Mouse (Mus musculus) forebrain, embryonic 12.5 days (tissue): ENCODE data around the gene Inka2. TPM values are rescaled to one million over a fixed set of nuclear protein-coding genes. Genes with fewer than 3 reads are reported as not detected.
A peak's percentile ranks its signal among the peaks of the same experiment; 100 is the strongest.

ENCODE experiments used
- ATAC-seq: fragments of 200-750 bp; cut with Nextera tagmentation; 2 replicates; pipeline ENCODE4 v1.8.0; 2017; ENCODE audit warnings: moderate TSS enrichment; ENCODE audit not compliant: low FRiP score
- H3K27ac ChIP-seq: fragments of 300-500 bp; sonication (generic); 2 replicates; pipeline ENCODE4 v1.5.1; 2016; ENCODE audit warnings: mild to moderate bottlenecking
- H3K27me3 ChIP-seq: fragments of 300-500 bp; sonication (generic); 2 replicates; pipeline ENCODE4 v1.6.1; 2016; ENCODE audit warnings: mild to moderate bottlenecking
- H3K36me3 ChIP-seq: fragments of 300-500 bp; sonication (generic); replicated peaks from 2 replicates; pipeline ENCODE4 v1.6.1; 2016; ENCODE audit warnings: mild to moderate bottlenecking
- H3K4me1 ChIP-seq: fragments of 300-500 bp; sonication (generic); 2 replicates; pipeline ENCODE4 v1.6.1; 2016
- H3K4me2 ChIP-seq: fragments of 300-500 bp; sonication (generic); 2 replicates; pipeline ENCODE4 v1.6.1; 2016; ENCODE audit warnings: mild to moderate bottlenecking, moderate library complexity
- H3K4me3 ChIP-seq: fragments of 300-500 bp; sonication (generic); replicated peaks from 2 replicates; pipeline ENCODE4 v1.5.1; 2016; ENCODE audit warnings: mild to moderate bottlenecking
- H3K9ac ChIP-seq: fragments of 300-500 bp; sonication (generic); 2 replicates; pipeline ENCODE4 v1.6.1; 2016; ENCODE audit warnings: mild to moderate bottlenecking
- H3K9me3 ChIP-seq: fragments of 300-500 bp; sonication (generic); 2 replicates; pipeline ENCODE4 v1.6.1; 2016
- WGBS: fragments of 180-500 bp; shearing (Covaris S2); methylation state at CpG from one replicate; pipeline ENCODE4 v1.1.7; 2016; 5-methylcytosine and 5-hydroxymethylcytosine counted together
- polyA plus RNA-seq: library from polyadenylated mRNA; unstranded; fragments of >200 nt; fragmentation: Nextera tagmentation; extraction: Ambion mirVana; gene quantifications from 2 replicates; pipeline ENCODE4 v1.2.1, GENCODE M21; 2016

The Inka2 gene
- polyA plus RNA-seq: 3.6 and 4.1 TPM in 2 replicates

DNA sequence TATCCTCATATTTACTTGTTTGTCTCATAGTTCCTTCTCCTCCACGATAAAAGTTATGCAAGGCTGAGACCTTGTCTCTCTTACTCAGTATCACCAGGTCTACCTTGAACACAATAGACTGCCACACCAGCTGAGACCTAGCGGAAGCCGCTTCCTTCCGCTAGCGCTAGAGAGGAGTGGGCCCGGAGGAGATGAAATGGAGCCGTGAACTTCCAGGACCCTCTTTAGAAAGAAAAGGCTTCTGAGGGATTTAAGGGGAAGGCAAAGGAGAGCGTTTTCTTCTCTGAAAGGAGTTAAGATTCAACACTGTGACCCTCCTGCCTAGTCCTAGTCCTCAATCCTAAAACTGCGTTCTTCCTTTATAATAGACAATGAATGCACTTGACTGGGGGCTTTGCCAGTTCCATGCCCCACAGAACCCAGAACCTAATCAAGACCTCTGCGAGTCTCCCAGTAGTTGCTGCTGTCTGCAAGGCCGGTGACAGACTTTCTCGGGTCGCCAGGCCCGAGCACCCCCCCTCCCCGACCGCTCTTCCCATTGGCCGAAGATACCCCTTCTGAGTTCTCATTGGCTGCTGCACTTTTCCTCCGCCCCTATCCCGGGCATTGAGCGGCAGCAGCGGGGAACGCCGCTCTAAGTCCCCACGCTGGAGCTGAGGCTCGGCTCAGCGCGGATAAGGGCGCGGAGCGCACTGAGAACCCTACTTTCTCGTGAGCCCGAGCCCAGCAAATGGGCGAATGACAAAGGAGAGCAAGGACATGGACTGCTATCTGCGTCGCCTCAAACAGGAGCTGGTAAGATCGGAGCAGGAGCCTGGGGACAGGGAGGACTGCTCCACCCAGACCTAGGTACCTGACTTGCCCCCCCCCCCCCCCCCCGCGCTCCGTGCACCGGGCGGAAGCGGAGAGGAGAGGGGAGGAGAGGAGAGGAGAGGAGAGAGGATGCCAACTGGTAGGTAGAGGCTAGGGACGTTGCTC, at the start of gene Inka2:
TSS of gene Inka2 (plus strand) at position 569 of the 978 bp plus-strand sequence.
- Histone ChIP-seq H3K27me3 (peaks cover 41% of the 10 kb centered on the region), H3K9me3 (no peaks in the 10 kb centered on the region), H3K4me3 (peak within 1 kb of the TSS; percentile 55), H3K4me2 (peak within 1 kb of the TSS; percentile 97), H3K36me3 (no peaks in the 10 kb centered on the region), H3K4me1 (peaks cover 28% of the 10 kb centered on the region), H3K27ac (peak within 1 kb of the TSS; percentile 22), H3K9ac (peak within 1 kb of the TSS; percentile 73)
- 1% methylated on average over 42 of the region's 43 CpGs for WGBS
- peak; percentile 98 for ATAC-seq

DNA sequence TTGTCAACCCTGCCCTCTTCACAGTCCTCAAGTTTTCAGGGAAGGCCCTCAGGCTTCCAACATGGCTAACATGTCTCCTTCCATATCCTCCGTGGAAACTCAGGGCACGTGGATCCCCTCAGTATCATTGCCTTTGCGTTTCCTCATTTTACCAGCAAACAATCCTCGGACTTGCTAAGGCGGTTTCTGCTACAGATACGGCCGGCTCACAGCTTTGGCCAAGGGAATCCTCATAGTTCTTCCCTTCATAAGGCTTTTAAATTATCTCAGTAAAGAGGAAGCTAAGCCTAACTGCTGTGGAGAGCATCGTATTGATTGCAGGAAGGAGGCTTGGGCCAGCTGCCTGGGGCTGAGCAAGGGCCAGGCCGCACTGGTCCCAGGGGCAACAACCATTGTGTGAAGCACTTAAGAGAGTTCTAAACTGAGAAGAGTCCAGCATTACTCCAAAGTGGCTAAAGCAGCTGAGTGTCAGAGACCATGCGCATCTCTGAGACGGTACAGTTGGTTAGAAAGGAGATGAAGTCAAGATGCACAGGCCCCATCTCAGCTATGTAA, 49.3 kb upstream of the Inka2 start:
- Histone ChIP-seq H3K4me2 (no peak overlapping the region), H3K4me3 (no peak overlapping the region), H3K4me1 (no peaks in the 10 kb centered on the region), H3K27ac (no peak overlapping the region), H3K27me3 (0 out of 2 replicates have a peak, but pooled peaks cover 4% of the 10 kb centered on the region), H3K9me3 (no peaks in the 10 kb centered on the region), H3K36me3 (no peaks in the 10 kb centered on the region), H3K9ac (no peak overlapping the region)
- WGBS: 95% methylated on average over 11 of the region's 11 CpGs
- ATAC-seq: no peak

DNA sequence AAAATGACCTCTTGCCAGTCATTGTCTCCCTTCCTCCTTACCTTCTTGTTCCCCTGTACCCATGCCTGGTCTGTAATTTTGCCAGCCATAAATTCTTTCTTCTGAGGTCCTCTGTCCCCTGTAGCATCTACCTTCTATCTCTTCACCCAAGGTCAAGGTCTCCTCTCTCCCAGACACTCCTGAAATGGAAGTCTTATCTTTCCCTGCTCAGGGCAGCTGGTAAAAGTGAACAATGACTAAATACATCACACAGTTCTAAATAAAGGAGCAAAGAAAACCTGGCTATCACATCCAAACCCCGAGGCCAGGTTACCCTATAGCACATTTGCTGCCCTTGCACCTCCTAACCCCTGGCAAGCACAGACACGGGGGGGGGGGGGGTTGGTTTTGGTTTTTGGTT, 43.9 kb upstream of the Inka2 start:
- Histone ChIP-seq H3K9me3 (no peaks in the 10 kb centered on the region), H3K9ac (no peak overlapping the region)

DNA sequence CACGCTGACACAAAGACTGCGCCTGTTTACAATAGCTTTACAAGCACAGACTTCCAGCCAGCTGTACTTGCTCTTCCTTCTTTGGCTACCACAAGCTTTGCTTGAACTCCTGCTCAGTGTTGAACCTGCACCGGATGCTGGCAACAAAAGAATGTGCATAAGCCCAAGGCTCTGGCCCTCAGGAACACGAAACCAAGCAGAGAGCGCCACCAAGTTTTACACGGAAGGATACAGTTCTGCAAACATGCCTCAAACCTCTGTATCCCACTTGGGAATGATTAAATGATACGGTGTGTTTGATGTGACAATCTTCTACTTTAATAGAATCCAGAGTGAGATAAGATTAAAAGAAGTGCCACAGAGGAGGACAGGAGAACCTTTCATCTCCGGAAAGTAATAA, 41.4 kb upstream of the Inka2 start:
- no peak for ATAC-seq
- no peaks in the 10 kb centered on the region for H3K9me3 ChIP-seq
- no peak overlapping the region for H3K9ac ChIP-seq
- H3K4me2 ChIP-seq: no peak overlapping the region
- H3K27me3 ChIP-seq: no peaks in the 10 kb centered on the region
- no peak overlapping the region for H3K4me3 ChIP-seq
- no peaks in the 10 kb centered on the region for H3K36me3 ChIP-seq
- WGBS: 82% methylated on average over 8 of the region's 8 CpGs
- H3K27ac ChIP-seq: no peak overlapping the region
- H3K4me1 ChIP-seq: no peaks in the 10 kb centered on the region

More for the DNA sequence above, 43.9 kb upstream of the Inka2 start:
- H3K4me3 ChIP-seq: no peak overlapping the region
- H3K4me2 ChIP-seq: no peak overlapping the region
- H3K27me3 ChIP-seq: no peaks in the 10 kb centered on the region
- H3K27ac ChIP-seq: no peak overlapping the region
- H3K36me3 ChIP-seq: no peaks in the 10 kb centered on the region
- 78% methylated on average over 2 of the region's 2 CpGs for whole genome bisulfite sequencing
- no peaks in the 10 kb centered on the region for H3K4me1 ChIP-seq
- ATAC-seq: no peak

DNA sequence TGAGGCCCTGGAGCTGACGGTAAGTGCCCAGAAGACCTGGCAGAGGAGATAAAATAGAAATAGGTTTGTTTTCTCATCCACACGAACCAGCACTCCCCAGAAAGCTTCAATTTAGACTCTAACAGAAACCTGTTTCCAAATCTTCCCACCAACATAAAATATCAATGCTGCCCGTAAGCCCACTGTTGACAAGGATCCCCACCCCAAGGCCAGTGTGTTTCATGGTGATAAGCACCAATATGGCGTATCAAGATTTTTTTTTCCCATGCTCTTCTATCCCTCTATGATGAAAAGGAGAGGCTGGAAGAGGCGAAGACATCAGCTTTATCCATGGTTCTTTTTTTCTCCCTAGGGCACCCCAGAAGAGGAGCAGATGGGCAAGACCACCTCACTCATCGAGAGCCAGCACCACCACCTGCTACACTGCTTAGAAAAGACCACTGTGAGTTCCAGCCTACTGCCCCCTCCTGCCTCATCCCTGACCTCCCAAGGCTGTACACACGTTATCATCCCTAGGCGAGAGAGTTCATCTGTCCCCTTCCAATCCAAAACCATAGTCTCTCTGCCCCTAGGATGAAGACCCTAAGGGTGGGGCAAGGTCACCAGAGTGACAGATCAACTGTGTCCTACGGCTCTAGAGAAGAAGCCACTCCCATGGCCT, 39.2 kb upstream of the Inka2 start:
- no peak overlapping the region for H3K4me3 ChIP-seq
- no peaks in the 10 kb centered on the region for H3K36me3 ChIP-seq
- H3K27me3 ChIP-seq: no peaks in the 10 kb centered on the region
- no peak overlapping the region for H3K4me2 ChIP-seq
- no peak overlapping the region for H3K9ac ChIP-seq
- WGBS: 87% methylated on average over 9 of the region's 9 CpGs
- ATAC-seq: no peak
- no peak overlapping the region for H3K27ac ChIP-seq
- H3K9me3 ChIP-seq: no peaks in the 10 kb centered on the region
- no peaks in the 10 kb centered on the region for H3K4me1 ChIP-seq

DNA sequence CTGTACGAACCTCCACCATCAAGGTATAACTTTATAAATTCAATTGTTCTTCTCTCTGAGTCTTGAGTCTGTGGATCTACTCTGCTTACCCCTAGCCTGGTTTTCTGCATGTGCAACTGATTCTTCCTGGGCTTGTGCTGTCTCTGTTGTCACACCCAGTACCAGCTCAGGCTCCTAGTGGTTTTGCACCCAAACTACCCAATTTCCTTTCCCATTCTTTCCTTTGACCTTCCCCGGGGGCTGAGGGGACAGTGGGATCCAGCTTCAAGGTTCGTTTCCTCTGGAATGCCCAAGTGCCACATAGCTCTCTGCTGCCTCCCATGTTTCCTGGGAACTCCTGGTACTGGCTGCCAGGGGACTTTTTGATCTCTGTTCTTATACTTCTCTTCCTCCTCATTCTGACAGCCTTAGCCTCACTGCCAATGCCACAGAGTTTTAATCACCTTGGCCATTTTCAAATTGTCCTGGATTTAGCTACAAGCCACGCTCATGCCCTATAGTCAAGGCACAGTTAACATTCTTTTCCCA, 37.3 kb upstream of the Inka2 start:
- no peak for ATAC-seq
- 68% methylated on average over 4 of the region's 4 CpGs for WGBS

DNA sequence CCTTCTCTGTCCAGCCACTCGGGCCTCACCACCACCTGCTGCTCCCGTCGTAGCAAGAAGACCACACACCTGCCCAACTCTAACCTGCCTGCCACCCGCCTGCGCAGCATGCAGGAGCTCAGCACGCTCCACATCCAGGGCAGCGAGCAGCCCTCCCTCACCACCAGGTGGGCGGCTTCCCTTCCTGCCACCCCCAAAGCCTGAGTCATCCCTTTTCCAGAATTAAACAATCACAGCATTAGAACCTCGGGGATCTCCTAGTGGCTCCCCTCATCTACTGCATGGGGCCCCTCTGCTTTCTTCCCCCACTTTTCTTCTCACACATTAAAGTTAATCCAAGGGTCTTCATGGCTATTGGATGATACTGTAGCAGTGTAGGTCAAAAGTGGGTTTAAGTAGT, 36.2 kb upstream of the Inka2 start:
- Histone ChIP-seq H3K4me1 (no peaks in the 10 kb centered on the region), H3K27me3 (no peaks in the 10 kb centered on the region), H3K4me2 (no peak overlapping the region), H3K9me3 (no peaks in the 10 kb centered on the region), H3K4me3 (no peak overlapping the region), H3K9ac (no peak overlapping the region), H3K36me3 (no peaks in the 10 kb centered on the region), H3K27ac (no peak overlapping the region)
- ATAC-seq: no peak
- WGBS: 38% methylated on average over 9 of the region's 9 CpGs

More for the DNA sequence above, 37.3 kb upstream of the Inka2 start:
- Histone ChIP-seq H3K4me2 (no peak overlapping the region), H3K27me3 (no peaks in the 10 kb centered on the region), H3K9ac (no peak overlapping the region), H3K36me3 (no peaks in the 10 kb centered on the region), H3K9me3 (no peaks in the 10 kb centered on the region), H3K4me3 (no peak overlapping the region), H3K27ac (no peak overlapping the region), H3K4me1 (no peaks in the 10 kb centered on the region)

DNA sequence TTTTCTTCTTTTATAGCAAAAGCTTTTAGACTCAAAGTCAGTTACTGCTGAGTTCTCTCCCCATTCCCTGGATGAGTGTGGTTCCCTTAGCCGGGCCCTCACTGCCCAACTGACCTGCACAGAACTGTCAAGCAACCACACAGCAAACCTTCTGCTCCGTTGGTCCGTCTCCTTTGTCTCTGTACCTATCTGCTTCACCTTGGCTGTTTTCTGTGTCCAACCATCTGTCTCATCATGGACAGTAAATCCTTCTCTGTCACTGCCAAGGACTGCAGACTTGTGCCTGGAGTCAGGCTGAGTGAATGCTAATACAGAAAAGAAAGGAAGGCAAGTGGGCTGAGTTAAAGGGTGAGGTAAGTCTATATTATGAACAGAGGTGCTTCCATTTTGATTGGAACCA, 34.6 kb upstream of the Inka2 start:
- ATAC-seq: no peak
- Histone ChIP-seq H3K27ac (no peak overlapping the region), H3K9ac (no peak overlapping the region), H3K36me3 (no peaks in the 10 kb centered on the region), H3K27me3 (no peaks in the 10 kb centered on the region), H3K9me3 (no peaks in the 10 kb centered on the region), H3K4me1 (no peaks in the 10 kb centered on the region), H3K4me2 (no peak overlapping the region), H3K4me3 (no peak overlapping the region)
- 86% methylated on average over 3 of the region's 3 CpGs for WGBS

DNA sequence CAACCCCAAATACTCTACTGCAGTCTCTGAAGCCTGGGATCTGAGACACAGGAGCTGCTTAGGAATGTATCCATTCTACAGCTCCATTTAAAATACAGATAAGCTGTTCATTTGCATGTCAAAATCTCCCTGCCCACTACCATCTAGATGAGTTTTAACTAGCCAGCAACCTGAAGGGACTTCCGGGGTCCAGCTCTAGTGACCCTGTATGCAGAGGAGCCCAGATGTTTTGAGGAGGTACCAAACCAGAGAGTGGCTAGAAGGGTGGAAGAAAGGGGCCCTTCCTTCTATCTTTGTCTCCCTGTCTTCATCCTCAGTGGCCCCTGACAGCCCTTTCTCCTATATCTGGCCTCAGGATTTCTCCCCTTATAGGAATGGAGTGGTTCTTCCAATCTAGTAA, 33.6 kb upstream of the Inka2 start:
- H3K36me3 ChIP-seq: no peaks in the 10 kb centered on the region
- H3K4me3 ChIP-seq: no peak overlapping the region
- H3K27ac ChIP-seq: no peak overlapping the region
- H3K9ac ChIP-seq: no peak overlapping the region
- H3K27me3 ChIP-seq: no peaks in the 10 kb centered on the region
- 0 out of 2 replicates have a peak, but pooled peaks cover under 1% of the 10 kb centered on the region for H3K4me1 ChIP-seq
- no peaks in the 10 kb centered on the region for H3K9me3 ChIP-seq
- ATAC-seq: no peak
- 75% methylated on average over 1 of the region's 1 CpGs for WGBS
- H3K4me2 ChIP-seq: no peak overlapping the region

DNA sequence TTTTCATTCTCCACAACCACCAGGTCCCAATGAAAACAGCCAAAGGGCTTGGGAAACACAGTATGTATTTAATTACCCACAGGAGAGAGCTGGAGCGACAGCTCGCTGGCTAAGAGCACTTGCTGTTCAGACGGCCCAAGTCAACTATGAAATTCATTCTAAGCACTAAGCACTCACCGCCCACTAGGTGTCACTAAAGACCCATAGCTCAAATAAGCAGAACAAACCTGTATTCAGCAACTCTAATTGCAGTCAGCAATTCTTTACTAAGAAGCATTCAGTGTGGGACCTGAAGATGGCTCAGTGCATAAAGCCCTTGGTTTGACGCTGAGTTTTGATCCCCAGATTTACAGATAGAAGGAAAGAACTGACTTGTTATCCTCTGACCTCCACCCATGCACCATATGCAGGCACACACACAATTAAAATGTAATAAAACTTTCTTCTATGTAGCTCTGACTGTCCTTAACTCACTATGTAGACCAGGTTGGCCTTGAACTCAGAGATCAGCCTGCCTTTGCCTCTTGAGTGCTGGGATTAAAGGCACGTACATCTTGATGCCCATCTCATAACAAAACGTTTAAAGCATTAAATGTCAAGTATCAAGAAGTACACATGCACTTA, 29.7 kb upstream of the Inka2 start:
- 21% methylated on average over 7 of the region's 7 CpGs for WGBS
- no peak overlapping the region for H3K27ac ChIP-seq

DNA sequence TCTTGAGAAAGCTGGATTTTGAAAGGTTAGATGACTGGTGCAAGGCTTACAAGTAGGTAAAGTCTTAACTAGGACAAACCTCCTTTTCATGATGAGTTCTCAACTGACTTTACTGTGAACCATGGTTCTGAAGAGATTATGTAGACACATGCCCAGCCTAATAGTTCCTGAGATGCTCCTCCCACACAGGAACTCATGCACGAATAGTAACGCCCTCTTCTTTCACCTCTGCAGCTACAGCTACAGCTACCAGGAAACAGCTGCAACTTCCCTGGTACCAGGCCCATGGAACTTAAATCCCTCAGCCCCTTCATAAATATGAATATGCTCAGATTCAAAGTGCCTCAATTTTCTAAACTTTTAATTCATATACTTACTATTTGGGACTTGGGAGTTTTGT, 28.5 kb upstream of the Inka2 start:
- Histone ChIP-seq H3K27me3 (no peaks in the 10 kb centered on the region), H3K4me1 (0 out of 2 replicates have a peak, but pooled peaks cover 4% of the 10 kb centered on the region), H3K36me3 (peaks cover 31% of the 10 kb centered on the region), H3K9me3 (no peaks in the 10 kb centered on the region), H3K9ac (no peak overlapping the region), H3K27ac (0 out of 2 replicates have a peak overlapping the region, but pooled peaks have one; percentile 25), H3K4me2 (no peak overlapping the region), H3K4me3 (no peak overlapping the region)
- no peak for ATAC-seq
- WGBS: 37% methylated on average over 2 of the region's 2 CpGs

More for the DNA sequence above, 29.7 kb upstream of the Inka2 start:
- no peaks in the 10 kb centered on the region for H3K27me3 ChIP-seq
- H3K36me3 ChIP-seq: peaks cover 23% of the 10 kb centered on the region
- H3K4me2 ChIP-seq: no peak overlapping the region
- no peaks in the 10 kb centered on the region for H3K9me3 ChIP-seq
- H3K4me1 ChIP-seq: 0 out of 2 replicates have a peak, but pooled peaks cover 4% of the 10 kb centered on the region
- no peak overlapping the region for H3K4me3 ChIP-seq
- peak; percentile 75; the same call in 1 of the 2 replicates for ATAC-seq
- no peak overlapping the region for H3K9ac ChIP-seq
